Mouse (Mus musculus) brain, embryonic 14.5 days (tissue): Measurements from ENCODE around the gene Slco2b1. TPM values are rescaled to one million over a fixed set of nuclear protein-coding genes. Genes with fewer than 3 reads are reported as not detected.
A peak's percentile ranks its signal among the peaks of the same experiment; 100 is the strongest.
"Not testable (repeated sequence)": the region's sequence is repeated elsewhere in the genome, so short reads cannot be mapped to it uniquely, and the experiment has no call there.

Experiments
- DNase-seq: peaks from one replicate; pipeline ENCODE4 v3.0.0-alpha.2; 2011; ENCODE audit warnings: low read depth
- CTCF ChIP-seq: fragments of 200-500 bp; IDR thresholded peaks from 2 replicates; pipeline ENCODE4 v1.5.1; 2012; ENCODE audit warnings: inconsistent platforms, mild to moderate bottlenecking, moderate library complexity, borderline replicate concordance; ENCODE audit not compliant: insufficient read depth, insufficient read length; ENCODE audit errors: extremely low read depth
- POLR2A ChIP-seq: fragments of 200-500 bp; IDR thresholded peaks from 2 replicates; pipeline ENCODE4 v1.6.1; 2012; ENCODE audit warnings: mild to moderate bottlenecking, inconsistent platforms, borderline replicate concordance; ENCODE audit not compliant: poor library complexity, insufficient read depth, insufficient read length, severe bottlenecking; ENCODE audit errors: extremely low read depth
- polyA plus RNA-seq: library from polyadenylated mRNA; depleted of rRNA; stranded (reverse); fragments of >200 nt; gene quantifications from 2 replicates; pipeline ENCODE4 v1.2.3, GENCODE M21; 2012; rRNA removed

The Slco2b1 gene
- polyA plus RNA-seq, result 6.5 and 7.9 TPM in 2 replicates

GRCm38 (mm10) chr7:99711166-99711565 is at the start of gene Slco2b1:
Gene Slco2b1 (minus strand): TSS chr7:99711340.
- DNase-seq, result no peak
- TF ChIP-seq POLR2A (no peak), CTCF (no peak)

GRCm38 (mm10) chr7:99739276-99739675 is 28.1 kb upstream of the Slco2b1 start:
- DNase-seq, result peak; percentile 7
- TF ChIP-seq POLR2A (no peak), CTCF (no peak)

- DNase-seq, result not testable (repeated sequence)
These were observed 24.4 kb upstream of the Slco2b1 start for GRCm38 (mm10) chr7:99735491-99735890.

- TF ChIP-seq POLR2A, result no peak
- TF ChIP-seq CTCF, result no peak
- no peak for DNase-seq
These were observed 23.5 kb upstream of the Slco2b1 start for GRCm38 (mm10) chr7:99734612-99735011.

GRCm38 (mm10) chr7:99729973-99730372 is 18.8 kb upstream of the Slco2b1 start, which contains the start of gene Olfr520:
Gene Olfr520 (plus strand): TSS chr7:99730273.
- no peak for DNase-seq
- TF ChIP-seq CTCF (no peak), POLR2A (no peak)

- no peak for DNase-seq
- TF ChIP-seq CTCF (no peak), POLR2A (no peak)
These were observed 5.4 kb upstream of the Slco2b1 start for GRCm38 (mm10) chr7:99716536-99716935.

- no peak for TF ChIP-seq CTCF
- no peak for TF ChIP-seq POLR2A
- no peak for DNase-seq
These were observed 1.3 kb upstream of the Slco2b1 start for GRCm38 (mm10) chr7:99712431-99712830.

GRCm38 (mm10) chr7:99710476-99710875 is 664 bp downstream of the Slco2b1 start:
- TF ChIP-seq CTCF (peak; percentile 91), POLR2A (no peak)
- DNase-seq, result peak; percentile 41

GRCm38 (mm10) chr7:99709992-99710391 is 1.1 kb downstream of the Slco2b1 start:
- DNase-seq, result no peak
- TF ChIP-seq POLR2A (no peak), CTCF (no peak)

- no peak for TF ChIP-seq CTCF
- no peak for TF ChIP-seq POLR2A
- no peak for DNase-seq
These were observed 2.4 kb downstream of the Slco2b1 start for GRCm38 (mm10) chr7:99708750-99709149.

GRCm38 (mm10) chr7:99708301-99708721 is 2.8 kb downstream of the Slco2b1 start:
- DNase-seq, result peak; percentile 59
- no peak for TF ChIP-seq CTCF
- no peak for TF ChIP-seq POLR2A

- no peak for DNase-seq
- no peak for TF ChIP-seq CTCF
- TF ChIP-seq POLR2A, result no peak
These were observed 3.5 kb downstream of the Slco2b1 start for GRCm38 (mm10) chr7:99707671-99708070.

GRCm38 (mm10) chr7:99707038-99707595 is 4.0 kb downstream of the Slco2b1 start:
- no peak for DNase-seq
- no peak for TF ChIP-seq POLR2A
- TF ChIP-seq CTCF, result no peak

- no peak for DNase-seq
- TF ChIP-seq CTCF (no peak), POLR2A (no peak)
These were observed 4.7 kb downstream of the Slco2b1 start for GRCm38 (mm10) chr7:99706341-99707037.
